Mouse (Mus musculus): ENCODE results near the gene Cd68. TPM values are rescaled to one million over a fixed set of nuclear protein-coding genes. Genes with fewer than 3 reads are reported as not detected.
A peak's percentile ranks its signal among the peaks of the same experiment; 100 is the strongest.
"Not testable (repeated sequence)": the region's sequence is repeated elsewhere in the genome, so short reads cannot be mapped to it uniquely, and the experiment has no call there.

The Cd68 gene
- polyA plus RNA-seq, 1 experiment from 2014 or later = 7.0 TPM

GRCm38 (mm10) chr11:69654760-69655159 is 11.2 kb downstream of the Cd68 start:
- H3K4me2 ChIP-seq = no peak overlapping the region
- no peaks in the 10 kb centered on the region for H3K27me3 ChIP-seq (ENCODE audit: control insufficient read depth, insufficient read depth, low read length)
- peaks cover 38% of the 10 kb centered on the region for H3K36me3 ChIP-seq (ENCODE audit: control insufficient read depth, insufficient read depth, low read length)
- DNase-seq (ENCODE audit: low spot score, missing footprints) (no peak), ATAC-seq (ENCODE audit: low FRiP score) (no peak)
- WGBS = 44% methylated on average over 9 of the region's 9 CpGs
- 0 out of 2 replicates have a peak, but pooled peaks cover 4% of the 10 kb centered on the region for H3K4me1 ChIP-seq (ENCODE audit: control insufficient read depth, insufficient read depth, low read length)
- H3K9ac ChIP-seq (ENCODE audit: low read length) = no peak overlapping the region
- H3K4me3 ChIP-seq (ENCODE audit: low read depth, low read length) = no peak overlapping the region
- H3K9me3 ChIP-seq (ENCODE audit: control insufficient read depth, low read length) = no peaks in the 10 kb centered on the region
- H3K27ac ChIP-seq (ENCODE audit: low read depth, low read length) = no peak overlapping the region

- H3K4me3 ChIP-seq (ENCODE audit: low read depth, low read length) = no peak overlapping the region
Observed at GRCm38 (mm10) chr11:69653399-69653798, 12.6 kb downstream of the Cd68 start.

GRCm38 (mm10) chr11:69645860-69646259 is 20.1 kb downstream of the Cd68 start:
- H3K27me3 ChIP-seq (ENCODE audit: control insufficient read depth, insufficient read depth, low read length) = no peaks in the 10 kb centered on the region
- no peak for DNase-seq (ENCODE audit: low spot score, missing footprints)
- H3K27ac ChIP-seq (ENCODE audit: low read depth, low read length) = no peak overlapping the region
- no peak overlapping the region for H3K4me3 ChIP-seq (ENCODE audit: low read depth, low read length)
- 96% methylated on average over 5 of the region's 5 CpGs for WGBS
- ATAC-seq (ENCODE audit: low FRiP score) = no peak
- peaks cover 52% of the 10 kb centered on the region for H3K36me3 ChIP-seq (ENCODE audit: control insufficient read depth, insufficient read depth, low read length)
- H3K9ac ChIP-seq (ENCODE audit: low read length) = no peak overlapping the region
- H3K4me1 ChIP-seq (ENCODE audit: control insufficient read depth, insufficient read depth, low read length) = no peaks in the 10 kb centered on the region
- H3K9me3 ChIP-seq (ENCODE audit: control insufficient read depth, low read length) = no peaks in the 10 kb centered on the region
- H3K4me2 ChIP-seq = no peak overlapping the region

More at GRCm38 (mm10) chr11:69653399-69653798, 12.6 kb downstream of the Cd68 start:
- Histone ChIP-seq H3K27me3 (ENCODE audit: control insufficient read depth, insufficient read depth, low read length) (no peaks in the 10 kb centered on the region), H3K4me1 (ENCODE audit: control insufficient read depth, insufficient read depth, low read length) (0 out of 2 replicates have a peak, but pooled peaks cover 4% of the 10 kb centered on the region), H3K4me2 (no peak overlapping the region), H3K36me3 (ENCODE audit: control insufficient read depth, insufficient read depth, low read length) (peaks cover 43% of the 10 kb centered on the region), H3K9me3 (ENCODE audit: control insufficient read depth, low read length) (no peaks in the 10 kb centered on the region), H3K9ac (ENCODE audit: low read length) (no peak overlapping the region), H3K27ac (ENCODE audit: low read depth, low read length) (0 out of 2 replicates have a peak overlapping the region, but pooled peaks have one; percentile 2)
- 60% methylated on average over 5 of the region's 5 CpGs for WGBS
- no peak for DNase-seq (ENCODE audit: low spot score, missing footprints)
- ATAC-seq (ENCODE audit: low FRiP score) = no peak

GRCm38 (mm10) chr11:69635471-69635870 is 30.5 kb downstream of the Cd68 start:
- 0 out of 2 replicates have a peak, but pooled peaks cover 5% of the 10 kb centered on the region for H3K36me3 ChIP-seq (ENCODE audit: control insufficient read depth, insufficient read depth, low read length)

GRCm38 (mm10) chr11:69633128-69633866 is 32.7 kb downstream of the Cd68 start:
- peak overlapping the region; percentile 82 for H3K4me2 ChIP-seq
- H3K9ac ChIP-seq (ENCODE audit: low read length) = peak overlapping the region; percentile 97
- H3K4me1 ChIP-seq (ENCODE audit: control insufficient read depth, insufficient read depth, low read length) = peaks cover 17% of the 10 kb centered on the region
- H3K4me3 ChIP-seq (ENCODE audit: low read depth, low read length) = peak overlapping the region; percentile 98
- ATAC-seq (ENCODE audit: low FRiP score) (peak; percentile 58), DNase-seq (ENCODE audit: low spot score, missing footprints) (no peak)
- H3K36me3 ChIP-seq (ENCODE audit: control insufficient read depth, insufficient read depth, low read length) = no peaks in the 10 kb centered on the region
- no peaks in the 10 kb centered on the region for H3K9me3 ChIP-seq (ENCODE audit: control insufficient read depth, low read length)
- H3K27ac ChIP-seq (ENCODE audit: low read depth, low read length) = peak overlapping the region; percentile 90
- under 1% methylated on average over 50 of the region's 50 CpGs for WGBS
- H3K27me3 ChIP-seq (ENCODE audit: control insufficient read depth, insufficient read depth, low read length) = no peaks in the 10 kb centered on the region

More at GRCm38 (mm10) chr11:69635471-69635870, 30.5 kb downstream of the Cd68 start:
- Histone ChIP-seq H3K27ac (ENCODE audit: low read depth, low read length) (no peak overlapping the region), H3K27me3 (ENCODE audit: control insufficient read depth, insufficient read depth, low read length) (no peaks in the 10 kb centered on the region), H3K9me3 (ENCODE audit: control insufficient read depth, low read length) (no peaks in the 10 kb centered on the region), H3K4me1 (ENCODE audit: control insufficient read depth, insufficient read depth, low read length) (peaks cover 17% of the 10 kb centered on the region), H3K4me2 (no peak overlapping the region; the same call in 1 of the 2 replicates), H3K4me3 (ENCODE audit: low read depth, low read length) (no peak overlapping the region), H3K9ac (ENCODE audit: low read length) (no peak overlapping the region)
- ATAC-seq (ENCODE audit: low FRiP score) = no peak
- WGBS = 90% methylated on average over 3 of the region's 3 CpGs
- no peak for DNase-seq (ENCODE audit: low spot score, missing footprints)

GRCm38 (mm10) chr11:69632284-69633089 is 33.5 kb downstream of the Cd68 start, which contains the start of gene Fxr2:
Gene Fxr2, plus strand, starts transcription at chr11:69632990.
- no peaks in the 10 kb centered on the region for H3K36me3 ChIP-seq (ENCODE audit: control insufficient read depth, insufficient read depth, low read length)
- no peaks in the 10 kb centered on the region for H3K27me3 ChIP-seq (ENCODE audit: control insufficient read depth, insufficient read depth, low read length)
- ATAC-seq (ENCODE audit: low FRiP score) = peak; percentile 99
- H3K4me3 ChIP-seq (ENCODE audit: low read depth, low read length) = peak within 1 kb of the TSS; percentile 98
- H3K4me1 ChIP-seq (ENCODE audit: control insufficient read depth, insufficient read depth, low read length) = peaks cover 17% of the 10 kb centered on the region
- H3K9me3 ChIP-seq (ENCODE audit: control insufficient read depth, low read length) = no peaks in the 10 kb centered on the region
- DNase-seq (ENCODE audit: low spot score, missing footprints) = peak; percentile 100
- H3K4me2 ChIP-seq = peak within 1 kb of the TSS; percentile 82
- H3K27ac ChIP-seq (ENCODE audit: low read depth, low read length) = peak within 1 kb of the TSS; percentile 90
- WGBS = 0% methylated on average over 38 of the region's 56 CpGs
- H3K9ac ChIP-seq (ENCODE audit: low read length) = peak within 1 kb of the TSS; percentile 97

GRCm38 (mm10) chr11:69629802-69630201 is 36.2 kb downstream of the Cd68 start:
- DNase-seq (ENCODE audit: low spot score, missing footprints) (no peak), ATAC-seq (ENCODE audit: low FRiP score) (no peak)
- no peak overlapping the region for H3K4me3 ChIP-seq (ENCODE audit: low read depth, low read length)
- H3K27me3 ChIP-seq (ENCODE audit: control insufficient read depth, insufficient read depth, low read length) = no peaks in the 10 kb centered on the region
- H3K36me3 ChIP-seq (ENCODE audit: control insufficient read depth, insufficient read depth, low read length) = no peaks in the 10 kb centered on the region
- H3K4me2 ChIP-seq = no peak overlapping the region
- H3K9ac ChIP-seq (ENCODE audit: low read length) = no peak overlapping the region
- peaks cover 14% of the 10 kb centered on the region for H3K4me1 ChIP-seq (ENCODE audit: control insufficient read depth, insufficient read depth, low read length)
- H3K9me3 ChIP-seq (ENCODE audit: control insufficient read depth, low read length) = no peaks in the 10 kb centered on the region
- 70% methylated on average over 1 of the region's 1 CpGs for WGBS
- H3K27ac ChIP-seq (ENCODE audit: low read depth, low read length) = no peak overlapping the region

- no peaks in the 10 kb centered on the region for H3K36me3 ChIP-seq (ENCODE audit: control insufficient read depth, insufficient read depth, low read length)
- H3K4me3 ChIP-seq (ENCODE audit: low read depth, low read length) = no peak overlapping the region
- WGBS = 41% methylated on average over 6 of the region's 6 CpGs
Observed at GRCm38 (mm10) chr11:69628286-69628685, 37.7 kb downstream of the Cd68 start.

GRCm38 (mm10) chr11:69624339-69624738 is 41.6 kb downstream of the Cd68 start:
- H3K27ac ChIP-seq (ENCODE audit: low read depth, low read length); ATAC-seq (ENCODE audit: low FRiP score); H3K4me2 ChIP-seq; DNase-seq (ENCODE audit: low spot score, missing footprints); H3K9me3 ChIP-seq (ENCODE audit: control insufficient read depth, low read length); H3K36me3 ChIP-seq (ENCODE audit: control insufficient read depth, insufficient read depth, low read length); H3K27me3 ChIP-seq (ENCODE audit: control insufficient read depth, insufficient read depth, low read length); H3K4me3 ChIP-seq (ENCODE audit: low read depth, low read length); H3K9ac ChIP-seq (ENCODE audit: low read length): not testable (repeated sequence)
- peaks cover 14% of the 10 kb centered on the region for H3K4me1 ChIP-seq (ENCODE audit: control insufficient read depth, insufficient read depth, low read length)
- WGBS = 84% methylated on average over 2 of the region's 2 CpGs

More at GRCm38 (mm10) chr11:69628286-69628685, 37.7 kb downstream of the Cd68 start:
- no peak overlapping the region for H3K4me2 ChIP-seq
- H3K27me3 ChIP-seq (ENCODE audit: control insufficient read depth, insufficient read depth, low read length) = no peaks in the 10 kb centered on the region
- H3K27ac ChIP-seq (ENCODE audit: low read depth, low read length) = no peak overlapping the region
- no peaks in the 10 kb centered on the region for H3K9me3 ChIP-seq (ENCODE audit: control insufficient read depth, low read length)
- H3K4me1 ChIP-seq (ENCODE audit: control insufficient read depth, insufficient read depth, low read length) = 0 out of 2 replicates have a peak, but pooled peaks cover 2% of the 10 kb centered on the region
- no peak overlapping the region for H3K9ac ChIP-seq (ENCODE audit: low read length)
- ATAC-seq (ENCODE audit: low FRiP score) (no peak), DNase-seq (ENCODE audit: low spot score, missing footprints) (peak; percentile 98)

All from midbrain, embryonic 11.5 days (tissue).